Mouse (Mus musculus): ENCODE results near the gene Elovl7. TPM values are rescaled to one million over a fixed set of nuclear protein-coding genes. Genes with fewer than 3 reads are reported as not detected.

The Elovl7 gene
- polyA plus RNA-seq, 1 experiment, result 1.2 TPM

- Histone ChIP-seq H3K36me3 (ENCODE audit: control insufficient read depth, insufficient read depth, low read length) (no peaks in the 10 kb centered on the region), H3K4me3 (ENCODE audit: control insufficient read depth, insufficient read depth, low read length) (no peak overlapping the region), H3K4me1 (replicated peaks; ENCODE audit: control insufficient read depth, insufficient read depth, low read length) (no peaks in the 10 kb centered on the region), H3K27me3 (ENCODE audit: control insufficient read depth, insufficient read depth, low read length) (no peaks in the 10 kb centered on the region), H3K27ac (ENCODE audit: control insufficient read depth, insufficient read depth, low read length) (no peak overlapping the region)
- TF ChIP-seq POLR2A (IDR thresholded peaks at IDR 0.05; ENCODE audit: control insufficient read depth, extremely low read depth, insufficient read depth, low read length, poor library complexity), result no peak
- TF ChIP-seq CTCF (IDR thresholded peaks at IDR 0.05; ENCODE audit: borderline replicate concordance, control insufficient read depth, extremely low read depth, insufficient read depth, low read length, poor library complexity), result no peak
- 88% methylated on average over 8 of the region's 8 CpGs for WGBS
- DNase-seq, result no peak
Measured at GRCm38 (mm10) chr13:108263042-108263441, 48.8 kb downstream of the Elovl7 start.

- Histone ChIP-seq H3K4me1 (replicated peaks; ENCODE audit: control insufficient read depth, insufficient read depth, low read length) (no peaks in the 10 kb centered on the region), H3K27ac (ENCODE audit: control insufficient read depth, insufficient read depth, low read length) (no peak overlapping the region), H3K4me3 (ENCODE audit: control insufficient read depth, insufficient read depth, low read length) (no peak overlapping the region), H3K36me3 (ENCODE audit: control insufficient read depth, insufficient read depth, low read length) (no peaks in the 10 kb centered on the region), H3K27me3 (ENCODE audit: control insufficient read depth, insufficient read depth, low read length) (no peaks in the 10 kb centered on the region)
- WGBS, result 97% methylated on average over 4 of the region's 4 CpGs
- DNase-seq, result no peak
- TF ChIP-seq CTCF (IDR thresholded peaks at IDR 0.05; ENCODE audit: borderline replicate concordance, control insufficient read depth, extremely low read depth, insufficient read depth, low read length, poor library complexity) (no peak), POLR2A (IDR thresholded peaks at IDR 0.05; ENCODE audit: control insufficient read depth, extremely low read depth, insufficient read depth, low read length, poor library complexity) (no peak)
Measured at GRCm38 (mm10) chr13:108265394-108265793, 51.2 kb downstream of the Elovl7 start.

DNA sequence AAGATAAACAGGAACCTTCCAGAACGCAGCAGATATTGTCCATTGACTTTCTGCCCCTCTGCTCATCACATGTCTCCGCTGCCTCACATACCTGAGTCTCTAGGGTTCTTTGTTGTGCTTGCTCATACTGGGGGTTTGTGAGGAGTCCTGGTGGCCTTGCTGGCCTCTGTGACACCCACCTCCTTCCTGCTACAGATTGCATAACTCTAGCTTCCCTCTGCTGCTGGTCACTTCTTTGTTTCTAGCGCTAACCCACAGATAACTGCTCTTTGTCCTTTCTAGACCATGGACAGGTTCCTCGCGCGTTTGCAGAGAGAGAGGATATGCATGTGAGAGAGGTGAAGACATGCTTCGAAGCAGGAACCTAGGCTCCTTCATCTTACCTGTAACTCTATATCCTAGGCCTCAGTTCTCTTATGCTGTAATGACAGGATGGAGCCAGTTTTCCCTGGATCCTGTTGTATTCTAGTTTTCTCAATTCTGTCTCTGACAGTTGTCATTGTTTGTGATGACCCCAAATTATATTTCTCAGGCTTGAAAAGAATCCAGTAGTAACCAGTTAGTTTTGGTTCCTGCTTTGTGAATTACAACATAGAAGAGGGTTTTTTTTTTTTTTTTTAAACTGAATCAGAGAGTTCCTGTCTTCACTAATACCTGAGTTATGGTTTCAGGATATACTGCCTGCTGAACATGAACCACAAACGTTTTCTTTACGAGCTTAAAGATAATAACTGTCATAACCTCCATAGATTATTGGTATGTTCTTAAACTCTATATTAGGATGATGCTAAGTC, 53.8 kb downstream of the Elovl7 start:
- Histone ChIP-seq H3K4me1 (replicated peaks; ENCODE audit: control insufficient read depth, insufficient read depth, low read length) (peaks cover 2% of the 10 kb centered on the region), H3K27me3 (ENCODE audit: control insufficient read depth, insufficient read depth, low read length) (no peaks in the 10 kb centered on the region), H3K27ac (ENCODE audit: control insufficient read depth, insufficient read depth, low read length) (no peak overlapping the region), H3K36me3 (ENCODE audit: control insufficient read depth, insufficient read depth, low read length) (no peaks in the 10 kb centered on the region), H3K4me3 (ENCODE audit: control insufficient read depth, insufficient read depth, low read length) (no peak overlapping the region)
- no peak for DNase-seq
- WGBS, result 72% methylated on average over 9 of the region's 9 CpGs
- no peak for TF ChIP-seq CTCF (IDR thresholded peaks at IDR 0.05; ENCODE audit: borderline replicate concordance, control insufficient read depth, extremely low read depth, insufficient read depth, low read length, poor library complexity)
- no peak for TF ChIP-seq POLR2A (IDR thresholded peaks at IDR 0.05; ENCODE audit: control insufficient read depth, extremely low read depth, insufficient read depth, low read length, poor library complexity)

- Histone ChIP-seq H3K36me3 (ENCODE audit: control insufficient read depth, insufficient read depth, low read length) (no peaks in the 10 kb centered on the region), H3K4me3 (ENCODE audit: control insufficient read depth, insufficient read depth, low read length) (no peak overlapping the region), H3K4me1 (replicated peaks; ENCODE audit: control insufficient read depth, insufficient read depth, low read length) (peaks cover 4% of the 10 kb centered on the region), H3K27ac (ENCODE audit: control insufficient read depth, insufficient read depth, low read length) (no peak overlapping the region), H3K27me3 (ENCODE audit: control insufficient read depth, insufficient read depth, low read length) (no peaks in the 10 kb centered on the region)
- no peak for TF ChIP-seq CTCF (IDR thresholded peaks at IDR 0.05; ENCODE audit: borderline replicate concordance, control insufficient read depth, extremely low read depth, insufficient read depth, low read length, poor library complexity)
- WGBS, result 61% methylated on average over 7 of the region's 7 CpGs
- no peak for DNase-seq
Measured at GRCm38 (mm10) chr13:108271458-108272148, 57.4 kb downstream of the Elovl7 start.

DNA sequence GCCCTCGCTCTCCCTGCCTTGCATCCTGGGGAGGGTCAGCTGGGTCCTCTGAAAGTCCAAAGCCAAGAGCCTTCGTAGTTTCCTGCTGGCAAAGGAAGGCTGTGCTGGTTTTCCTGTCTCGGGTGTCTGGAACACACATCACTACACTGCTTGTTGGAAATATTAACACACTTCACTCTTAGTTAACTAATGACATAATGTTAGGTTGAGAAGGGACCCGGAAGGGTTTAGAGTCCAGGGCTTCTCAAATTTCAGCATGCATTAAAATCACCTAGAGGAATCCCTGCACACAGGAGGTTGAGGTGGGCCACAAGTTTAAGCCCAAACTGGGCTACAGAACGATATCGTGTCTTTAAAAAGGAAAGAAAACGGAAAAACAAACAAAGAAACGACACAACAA, 58.1 kb downstream of the Elovl7 start:
- DNase-seq, result no peak
- TF ChIP-seq CTCF (IDR thresholded peaks at IDR 0.05; ENCODE audit: borderline replicate concordance, control insufficient read depth, extremely low read depth, insufficient read depth, low read length, poor library complexity), result no peak
- TF ChIP-seq POLR2A (IDR thresholded peaks at IDR 0.05; ENCODE audit: control insufficient read depth, extremely low read depth, insufficient read depth, low read length, poor library complexity), result no peak
- Histone ChIP-seq H3K27me3 (ENCODE audit: control insufficient read depth, insufficient read depth, low read length) (no peaks in the 10 kb centered on the region), H3K4me3 (ENCODE audit: control insufficient read depth, insufficient read depth, low read length) (no peak overlapping the region), H3K36me3 (ENCODE audit: control insufficient read depth, insufficient read depth, low read length) (no peaks in the 10 kb centered on the region), H3K27ac (ENCODE audit: control insufficient read depth, insufficient read depth, low read length) (no peak overlapping the region), H3K4me1 (replicated peaks; ENCODE audit: control insufficient read depth, insufficient read depth, low read length) (peaks cover 4% of the 10 kb centered on the region)
- 92% methylated on average over 8 of the region's 8 CpGs for whole genome bisulfite sequencing

DNA sequence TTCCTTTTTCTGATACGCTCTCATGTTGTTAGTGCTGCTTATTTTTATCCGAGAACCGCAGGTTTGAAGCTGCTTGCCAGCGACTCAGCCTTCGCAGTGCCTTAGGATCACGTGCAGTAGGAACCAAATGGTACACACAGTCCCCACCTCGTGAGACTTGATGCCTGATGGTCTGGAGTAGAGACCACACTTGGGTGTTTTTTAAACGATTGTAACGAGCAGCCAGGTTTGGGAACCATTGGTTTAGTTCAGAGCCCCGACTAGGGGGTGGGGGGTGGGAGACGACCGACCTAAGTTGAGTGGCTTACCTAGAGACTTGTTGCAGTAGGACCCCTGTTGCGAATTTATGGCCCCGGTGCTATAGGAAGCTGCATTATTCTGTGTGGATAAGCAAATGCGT, 58.8 kb downstream of the Elovl7 start:
- peaks cover 4% of the 10 kb centered on the region for H3K4me1 ChIP-seq (replicated peaks; ENCODE audit: control insufficient read depth, insufficient read depth, low read length)
- WGBS, result 90% methylated on average over 15 of the region's 15 CpGs
- no peaks in the 10 kb centered on the region for H3K36me3 ChIP-seq (ENCODE audit: control insufficient read depth, insufficient read depth, low read length)

More for the DNA sequence above, 58.8 kb downstream of the Elovl7 start:
- no peak for DNase-seq
- Histone ChIP-seq H3K27ac (ENCODE audit: control insufficient read depth, insufficient read depth, low read length) (no peak overlapping the region), H3K27me3 (ENCODE audit: control insufficient read depth, insufficient read depth, low read length) (no peaks in the 10 kb centered on the region), H3K4me3 (ENCODE audit: control insufficient read depth, insufficient read depth, low read length) (no peak overlapping the region)
- TF ChIP-seq POLR2A (IDR thresholded peaks at IDR 0.05; ENCODE audit: control insufficient read depth, extremely low read depth, insufficient read depth, low read length, poor library complexity) (no peak), CTCF (IDR thresholded peaks at IDR 0.05; ENCODE audit: borderline replicate concordance, control insufficient read depth, extremely low read depth, insufficient read depth, low read length, poor library complexity) (no peak)
